Comparison of ENCODE assay signal across 17 mouse cellular contexts in genomic region chr10:45779720-45780119, GRCm38 (mm10).
DNase-seq lines count a peak whose midpoint lies in the region; ATAC-seq and TF ChIP-seq lines count a peak whose summit lies in the region.
"Had no signal": no experiment of that assay in that cellular context is flagged by ENCODE, and none has a peak within 500 bp of the region (broad histone marks: within the 10 kb centered on the region; RNA-seq: fewer than 3 reads in every experiment).

No protein-coding gene starts in this region.

- no peak for ATAC-seq in hindbrain, embryonic 11.5 days (ENCODE audit: low FRiP score)
- ATAC-seq in lung, postnatal 0 days, result no peak
- no peak; the same call in 1 of the 2 replicates for ATAC-seq in limb, embryonic 14.5 days (ENCODE audit: low FRiP score, low read depth)
- ATAC-seq: forebrain, embryonic 15.5 days; inflammation-experienced regulatory T-cells, adult 6 months had no signal

- no peak overlapping the region for H3K9ac ChIP-seq in hindbrain, embryonic 11.5 days (ENCODE audit: low read depth, low read length)
- no peak overlapping the region for H3K9ac ChIP-seq in lung, postnatal 0 days (replicated peaks; ENCODE audit: low read depth)
- H3K9ac ChIP-seq in limb, embryonic 14.5 days (ENCODE audit: low read depth, low read length, severe bottlenecking), result no peak overlapping the region
- H3K9ac ChIP-seq: forebrain, embryonic 15.5 days; hindbrain, embryonic 12.5 days; kidney, embryonic 15.5 days; limb, embryonic 13.5 days had no signal

- H3K4me3 ChIP-seq in hindbrain, embryonic 10.5 days, result no peak overlapping the region
- H3K4me3 ChIP-seq in hindbrain, embryonic 11.5 days (ENCODE audit: low read depth, low read length), result no peak overlapping the region
- H3K4me3 ChIP-seq in lung, postnatal 0 days (ENCODE audit: low read depth, low read length), result no peak overlapping the region
- H3K4me3 ChIP-seq in limb, embryonic 14.5 days (replicated peaks; ENCODE audit: low read length), result no peak overlapping the region
- no peak overlapping the region for H3K4me3 ChIP-seq in left cerebral cortex, adult 2 months
- H3K4me3 ChIP-seq: forebrain, embryonic 15.5 days; hindbrain, embryonic 12.5 days; kidney, embryonic 15.5 days; limb, embryonic 13.5 days had no signal

- no peak for TF ChIP-seq POLR2A in limb, embryonic 14.5 days (IDR thresholded peaks at IDR 0.05; ENCODE audit: borderline replicate concordance, extremely low read depth, insufficient read depth, insufficient read length)

- no peak for TF ChIP-seq EP300 in lung, postnatal 0 days (IDR thresholded peaks at IDR 0.05)

- no peak for TF ChIP-seq CTCF in lung, postnatal 0 days (IDR thresholded peaks at IDR 0.05)
- no peak for TF ChIP-seq CTCF in left cerebral cortex, adult 2 months (IDR thresholded peaks at IDR 0.05)

- no peaks in the 10 kb centered on the region for H3K9me3 ChIP-seq in hindbrain, embryonic 10.5 days
- no peaks in the 10 kb centered on the region for H3K9me3 ChIP-seq in hindbrain, embryonic 11.5 days (ENCODE audit: control insufficient read depth, low read length)
- H3K9me3 ChIP-seq in lung, postnatal 0 days (ENCODE audit: low read length), result no peaks in the 10 kb centered on the region
- no peaks in the 10 kb centered on the region for H3K9me3 ChIP-seq in limb, embryonic 14.5 days (ENCODE audit: control insufficient read depth, low read length)
- H3K9me3 ChIP-seq: forebrain, embryonic 15.5 days; hindbrain, embryonic 12.5 days; kidney, embryonic 15.5 days; limb, embryonic 13.5 days had no signal

- peak overlapping the region; percentile 60; the same call in 1 of the 2 replicates for H3K27ac ChIP-seq in hindbrain, embryonic 10.5 days
- H3K27ac ChIP-seq in hindbrain, embryonic 11.5 days (ENCODE audit: low read depth, low read length), result no peak overlapping the region
- no peak overlapping the region for H3K27ac ChIP-seq in lung, postnatal 0 days (ENCODE audit: low read length)
- H3K27ac ChIP-seq in limb, embryonic 14.5 days (replicated peaks; ENCODE audit: low read depth, low read length), result no peak overlapping the region
- no peak overlapping the region for H3K27ac ChIP-seq in left cerebral cortex, adult 2 months
- H3K27ac ChIP-seq: forebrain, embryonic 15.5 days; hindbrain, embryonic 12.5 days; kidney, embryonic 15.5 days; limb, embryonic 13.5 days had no signal

- no peak overlapping the region for H3K4me2 ChIP-seq in hindbrain, embryonic 11.5 days (replicated peaks; ENCODE audit: low read depth, low read length)
- H3K4me2 ChIP-seq in lung, postnatal 0 days (replicated peaks; ENCODE audit: low read depth, low read length), result no peak overlapping the region
- H3K4me2 ChIP-seq in limb, embryonic 14.5 days (replicated peaks; ENCODE audit: low read depth, low read length, severe bottlenecking), result no peak overlapping the region
- H3K4me2 ChIP-seq: forebrain, embryonic 15.5 days; hindbrain, embryonic 12.5 days; kidney, embryonic 15.5 days; limb, embryonic 13.5 days had no signal

- H3K27me3 ChIP-seq in hindbrain, embryonic 10.5 days (ENCODE audit: insufficient read depth, poor library complexity, severe bottlenecking), result no peaks in the 10 kb centered on the region
- no peaks in the 10 kb centered on the region for H3K27me3 ChIP-seq in hindbrain, embryonic 11.5 days (ENCODE audit: control insufficient read depth, insufficient read depth, low read length)
- no peaks in the 10 kb centered on the region for H3K27me3 ChIP-seq in lung, postnatal 0 days (replicated peaks; ENCODE audit: insufficient read depth, low read length)
- no peaks in the 10 kb centered on the region for H3K27me3 ChIP-seq in limb, embryonic 14.5 days (ENCODE audit: control insufficient read depth, insufficient read depth, low read length)
- H3K27me3 ChIP-seq: forebrain, embryonic 15.5 days; hindbrain, embryonic 12.5 days; kidney, embryonic 15.5 days; limb, embryonic 13.5 days had no signal

- 14% methylated on average over 6 of the region's 6 CpGs for WGBS in hindbrain, embryonic 10.5 days
- 19% methylated on average over 6 of the region's 6 CpGs for WGBS in hindbrain, embryonic 11.5 days
- WGBS in lung, postnatal 0 days, result 24% methylated on average over 6 of the region's 6 CpGs
- WGBS in limb, embryonic 14.5 days, result 38% methylated on average over 6 of the region's 6 CpGs

- no peaks in the 10 kb centered on the region for H3K36me3 ChIP-seq in hindbrain, embryonic 10.5 days
- no peaks in the 10 kb centered on the region for H3K36me3 ChIP-seq in hindbrain, embryonic 11.5 days (ENCODE audit: control insufficient read depth, insufficient read depth, low read length)
- no peaks in the 10 kb centered on the region for H3K36me3 ChIP-seq in lung, postnatal 0 days (ENCODE audit: insufficient read depth, low read length)
- no peaks in the 10 kb centered on the region for H3K36me3 ChIP-seq in limb, embryonic 14.5 days (ENCODE audit: control insufficient read depth, insufficient read depth, low read length)
- H3K36me3 ChIP-seq: forebrain, embryonic 15.5 days; hindbrain, embryonic 12.5 days; kidney, embryonic 15.5 days; limb, embryonic 13.5 days had no signal

- H3K4me1 ChIP-seq in hindbrain, embryonic 10.5 days (replicated peaks), result peaks cover 52% of the 10 kb centered on the region
- H3K4me1 ChIP-seq in hindbrain, embryonic 11.5 days (replicated peaks; ENCODE audit: control insufficient read depth, insufficient read depth, low read length), result peaks cover 6% of the 10 kb centered on the region
- no peaks in the 10 kb centered on the region for H3K4me1 ChIP-seq in lung, postnatal 0 days (ENCODE audit: insufficient read depth, low read depth, low read length)
- peaks cover 11% of the 10 kb centered on the region; the same call in 1 of the 2 replicates for H3K4me1 ChIP-seq in limb, embryonic 14.5 days (ENCODE audit: control insufficient read depth, insufficient read depth, low read length)
- H3K4me1 ChIP-seq: forebrain, embryonic 15.5 days had no signal

- no peak for DNase-seq in hindbrain, embryonic 10.5 days (ENCODE audit: low spot score)
- no peak for DNase-seq in hindbrain, embryonic 11.5 days (ENCODE audit: low spot score)
- DNase-seq in lung, postnatal 36 days, result peak; percentile 3
- DNase-seq in lung, postnatal 0 days (ENCODE audit: low spot score), result no peak
- DNase-seq in embryo, embryonic 10 days (ENCODE audit: low spot score), result peak; percentile 41
- DNase-seq in limb, embryonic 14.5 days (ENCODE audit: low spot score), result peak; percentile 10
- no peak for DNase-seq in left cerebral cortex, postnatal 4 days
- DNase-seq in left cerebral cortex, adult 2 months (ENCODE audit: extremely low spot score in 1 of 2, low spot score in 2 of 2), result no peak
- DNase-seq: adrenal gland, postnatal 10 days; cerebellum, adult 18-20 months; retina, postnatal 1 day; thymus, adult 18-20 months had no signal

- intact Hi-C loops in left cerebral cortex, postnatal 4 days (cut with DNase I), result no loop called here
- intact Hi-C loops in left cerebral cortex, adult 2 months (cut with DNase I), result no loop called here

Comparison
In these comparisons a context has a peak if more than half of its experiments do, and no peak if none do; other contexts are left out.
1. DNase-seq: peak in lung, postnatal 36 days (single experiment), embryo, embryonic 10 days (single experiment) and limb, embryonic 14.5 days (single experiment); none in hindbrain, embryonic 10.5 days (single experiment), hindbrain, embryonic 11.5 days (single experiment), lung, postnatal 0 days (single experiment), left cerebral cortex, postnatal 4 days (single experiment) and left cerebral cortex, adult 2 months (0 of 2).